Mouse (Mus musculus) hindbrain, postnatal 0 days (tissue): ENCODE data around the gene Bicral. TPM values are rescaled to one million over a fixed set of nuclear protein-coding genes. Genes with fewer than 3 reads are reported as not detected.

ENCODE experiments used
- ATAC-seq: fragments of 200-750 bp; cut with Nextera tagmentation; 2 replicates; pipeline ENCODE4 v1.8.0; 2017; ENCODE audit warnings: mild to moderate bottlenecking, moderate TSS enrichment, moderate library complexity
- DNase-seq: peaks from one replicate; pipeline ENCODE4 v3.0.0-alpha.2; 2015; ENCODE audit warnings: low spot score
- H3K27ac ChIP-seq: fragments of 300-500 bp; sonication (generic); 2 replicates; pipeline ENCODE4 v1.5.1; 2014; ENCODE audit warnings: mild to moderate bottlenecking
- H3K27me3 ChIP-seq: fragments of 300-500 bp; sonication (generic); 2 replicates; pipeline ENCODE4 v1.6.1; 2014; ENCODE audit warnings: low read length, mixed read lengths; ENCODE audit not compliant: insufficient read depth
- H3K36me3 ChIP-seq: fragments of 300-500 bp; sonication (generic); 2 replicates; pipeline ENCODE4 v1.6.1; 2014; ENCODE audit warnings: low read length, mixed read lengths; ENCODE audit not compliant: insufficient read depth
- H3K4me1 ChIP-seq: fragments of 300-500 bp; sonication (generic); 2 replicates; pipeline ENCODE4 v1.6.1; 2014; ENCODE audit warnings: antibody characterized with exemption, low read length, mixed read lengths; ENCODE audit not compliant: insufficient read depth
- H3K4me2 ChIP-seq: fragments of 300-500 bp; sonication (generic); 2 replicates; pipeline ENCODE4 v1.6.1; 2014; ENCODE audit warnings: low read depth, mild to moderate bottlenecking, low read length, moderate library complexity, mixed read lengths
- H3K4me3 ChIP-seq: fragments of 300-500 bp; sonication (generic); 2 replicates; pipeline ENCODE4 v1.5.1; 2014; ENCODE audit warnings: low read length
- H3K9ac ChIP-seq: fragments of 300-500 bp; sonication (generic); replicated peaks from 2 replicates; pipeline ENCODE4 v1.6.1; 2014; ENCODE audit warnings: mild to moderate bottlenecking, low read length, moderate library complexity, mixed read lengths
- H3K9me3 ChIP-seq: fragments of 300-500 bp; sonication (generic); 2 replicates; pipeline ENCODE4 v1.6.1; 2016; ENCODE audit warnings: low read length, mixed read lengths
- CTCF ChIP-seq: IDR thresholded peaks from 2 replicates; pipeline ENCODE4 v1.5.1; 2016; ENCODE audit warnings: antibody characterized with exemption, control low read depth, low read depth
- WGBS: fragments of 180-500 bp; shearing (Covaris S2); extraction: QIAGEN DNeasy Blood & Tissue Kit; methylation state at CpG from one replicate; pipeline ENCODE4 v1.1.7; 2014; 5-methylcytosine and 5-hydroxymethylcytosine counted together
- polyA plus RNA-seq: library from polyadenylated mRNA; unstranded; fragments of >200 nt; fragmentation: Nextera tagmentation; extraction: Ambion mirVana; gene quantifications from 2 replicates; pipeline ENCODE4 v1.2.1, GENCODE M21; 2015
- total RNA-seq: library from RNA; depleted of rRNA; stranded (reverse); fragments of >200 nt; gene quantifications from 2 replicates; pipeline ENCODE4 v1.2.3, GENCODE M21; 2014

The Bicral gene
- total and polyA plus RNA-seq, 2 experiments from 2014 or later: 5.2 to 22.9 TPM

GRCm38 (mm10) chr17:46817734-46818158, 40.5 kb downstream of the Bicral start:
- H3K36me3 ChIP-seq: peaks cover 21% of the 10 kb centered on the region; the same call in 1 of the 2 replicates
- WGBS: 89% methylated on average over 12 of the region's 12 CpGs

GRCm38 (mm10) chr17:46816306-46816705, 42.0 kb downstream of the Bicral start:
- H3K27me3 ChIP-seq: no peaks in the 10 kb centered on the region
- H3K4me3 ChIP-seq: no peak overlapping the region
- no peaks in the 10 kb centered on the region for H3K4me1 ChIP-seq
- 78% methylated on average over 13 of the region's 13 CpGs for WGBS
- H3K27ac ChIP-seq: no peak overlapping the region
- no peak overlapping the region for H3K9ac ChIP-seq
- no peak for TF ChIP-seq CTCF
- DNase-seq (no peak), ATAC-seq (no peak)
- H3K36me3 ChIP-seq: peaks cover 35% of the 10 kb centered on the region
- no peak overlapping the region for H3K4me2 ChIP-seq
- no peaks in the 10 kb centered on the region for H3K9me3 ChIP-seq

More at GRCm38 (mm10) chr17:46817734-46818158, 40.5 kb downstream of the Bicral start:
- ATAC-seq (no peak), DNase-seq (no peak)
- H3K27me3 ChIP-seq: no peaks in the 10 kb centered on the region
- H3K9ac ChIP-seq: no peak overlapping the region
- no peak overlapping the region for H3K4me2 ChIP-seq
- no peaks in the 10 kb centered on the region for H3K9me3 ChIP-seq
- no peak for TF ChIP-seq CTCF
- H3K27ac ChIP-seq: no peak overlapping the region
- no peaks in the 10 kb centered on the region for H3K4me1 ChIP-seq
- H3K4me3 ChIP-seq: no peak overlapping the region

GRCm38 (mm10) chr17:46814497-46814896, 43.8 kb downstream of the Bicral start:
- no peak for ATAC-seq
- TF ChIP-seq CTCF: no peak
- WGBS: 90% methylated on average over 6 of the region's 6 CpGs

GRCm38 (mm10) chr17:46813637-46814036, 44.6 kb downstream of the Bicral start:
- Histone ChIP-seq H3K4me3 (no peak overlapping the region), H3K4me2 (no peak overlapping the region), H3K9ac (no peak overlapping the region), H3K27ac (no peak overlapping the region), H3K4me1 (no peaks in the 10 kb centered on the region), H3K27me3 (no peaks in the 10 kb centered on the region), H3K9me3 (no peaks in the 10 kb centered on the region), H3K36me3 (peaks cover 37% of the 10 kb centered on the region)
- no peak for DNase-seq
- TF ChIP-seq CTCF: no peak
- 88% methylated on average over 8 of the region's 8 CpGs for WGBS
- ATAC-seq: no peak

More at GRCm38 (mm10) chr17:46814497-46814896, 43.8 kb downstream of the Bicral start:
- Histone ChIP-seq H3K36me3 (peaks cover 37% of the 10 kb centered on the region), H3K9ac (no peak overlapping the region), H3K4me1 (no peaks in the 10 kb centered on the region), H3K9me3 (no peaks in the 10 kb centered on the region), H3K27ac (no peak overlapping the region), H3K27me3 (no peaks in the 10 kb centered on the region), H3K4me2 (no peak overlapping the region), H3K4me3 (no peak overlapping the region)
- no peak for DNase-seq

- WGBS: 96% methylated on average over 1 of the region's 1 CpGs
Measured at GRCm38 (mm10) chr17:46812442-46812841, 45.8 kb downstream of the Bicral start.

GRCm38 (mm10) chr17:46810672-46811071, 47.6 kb downstream of the Bicral start:
- H3K4me1 ChIP-seq: no peaks in the 10 kb centered on the region
- no peaks in the 10 kb centered on the region for H3K9me3 ChIP-seq
- no peak overlapping the region for H3K27ac ChIP-seq
- TF ChIP-seq CTCF: no peak
- no peak for DNase-seq
- no peak overlapping the region for H3K9ac ChIP-seq
- H3K27me3 ChIP-seq: no peaks in the 10 kb centered on the region
- 91% methylated on average over 3 of the region's 3 CpGs for WGBS
- H3K36me3 ChIP-seq: peaks cover 62% of the 10 kb centered on the region
- H3K4me2 ChIP-seq: no peak overlapping the region
- no peak for ATAC-seq
- H3K4me3 ChIP-seq: no peak overlapping the region

More at GRCm38 (mm10) chr17:46812442-46812841, 45.8 kb downstream of the Bicral start:
- Histone ChIP-seq H3K27ac (no peak overlapping the region), H3K4me1 (no peaks in the 10 kb centered on the region), H3K9ac (no peak overlapping the region), H3K4me3 (no peak overlapping the region), H3K9me3 (no peaks in the 10 kb centered on the region), H3K27me3 (no peaks in the 10 kb centered on the region), H3K4me2 (no peak overlapping the region), H3K36me3 (peaks cover 47% of the 10 kb centered on the region)
- DNase-seq (no peak), ATAC-seq (no peak)
- TF ChIP-seq CTCF: no peak

GRCm38 (mm10) chr17:46809131-46809830, 49.0 kb downstream of the Bicral start:
- Histone ChIP-seq H3K4me1 (no peaks in the 10 kb centered on the region), H3K27ac (no peak overlapping the region), H3K36me3 (peaks cover 62% of the 10 kb centered on the region), H3K4me3 (no peak overlapping the region), H3K4me2 (no peak overlapping the region), H3K9ac (no peak overlapping the region), H3K9me3 (no peaks in the 10 kb centered on the region), H3K27me3 (no peaks in the 10 kb centered on the region)
- no peak for TF ChIP-seq CTCF
- DNase-seq (no peak), ATAC-seq (no peak)
- WGBS: 81% methylated on average over 6 of the region's 6 CpGs
